Mouse (Mus musculus): ENCODE measurements around the gene Mdc1. TPM values are rescaled to one million over a fixed set of nuclear protein-coding genes. Genes with fewer than 3 reads are reported as not detected.
A peak's percentile ranks its signal among the peaks of the same experiment; 100 is the strongest.
"Not testable (repeated sequence)": the region's sequence is repeated elsewhere in the genome, so short reads cannot be mapped to it uniquely, and the experiment has no call there.

The Mdc1 gene
- polyA plus RNA-seq, 1 experiment from 2014 or later: 22.3 TPM

- H3K4me3 ChIP-seq (replicated peaks): peak overlapping the region; percentile 82
- peak overlapping the region; percentile 99 for H3K27ac ChIP-seq
- WGBS: under 1% methylated on average over 18 of the region's 18 CpGs
- no peak for ATAC-seq (ENCODE audit: low FRiP score)
- peaks cover 43% of the 10 kb centered on the region for H3K36me3 ChIP-seq (replicated peaks)
- no peaks in the 10 kb centered on the region for H3K27me3 ChIP-seq
- no peaks in the 10 kb centered on the region for H3K9me3 ChIP-seq
- H3K4me1 ChIP-seq: peaks cover 41% of the 10 kb centered on the region
- peak overlapping the region; percentile 80 for H3K4me2 ChIP-seq
- H3K9ac ChIP-seq: peak overlapping the region; percentile 99
Measured at GRCm38 (mm10) chr17:35837487-35837886, 3.8 kb upstream of the Mdc1 start.

DNA sequence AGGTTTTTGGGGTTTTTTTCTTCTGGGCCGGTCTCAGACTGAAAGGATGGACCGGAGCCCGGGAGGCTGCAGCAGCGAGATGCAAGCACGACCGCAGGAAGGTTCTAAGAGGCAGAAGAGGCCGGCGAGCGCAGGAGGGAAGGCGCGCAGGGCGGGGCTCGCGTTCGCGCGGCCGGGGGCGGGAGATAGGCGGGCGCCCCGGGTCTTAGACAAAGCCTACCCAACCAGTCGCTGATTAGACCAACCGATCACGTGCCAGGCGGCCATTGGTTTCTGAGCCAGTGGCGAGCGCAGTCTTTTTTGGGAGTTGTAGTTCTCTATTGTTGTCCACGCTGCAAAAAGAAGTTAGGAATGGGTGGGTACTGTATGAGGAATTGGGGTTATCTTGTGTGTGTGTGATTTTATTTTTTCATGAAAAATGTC lies 3.2 kb upstream of the Mdc1 start, which contains the start of gene Tubb5:
TSS of gene Tubb5 (minus strand) at position 185 of the 423 bp plus-strand sequence.
- Histone ChIP-seq H3K27ac (peak within 1 kb of the TSS; percentile 99), H3K9ac (peak within 1 kb of the TSS; percentile 99), H3K4me1 (peaks cover 45% of the 10 kb centered on the region), H3K4me2 (peak within 1 kb of the TSS; percentile 80), H3K36me3 (replicated peaks) (peaks cover 37% of the 10 kb centered on the region), H3K4me3 (replicated peaks) (peak within 1 kb of the TSS; percentile 82), H3K27me3 (no peaks in the 10 kb centered on the region), H3K9me3 (no peaks in the 10 kb centered on the region)
- under 1% methylated on average over 29 of the region's 29 CpGs for WGBS
- ATAC-seq (ENCODE audit: low FRiP score): peak; percentile 81

DNA sequence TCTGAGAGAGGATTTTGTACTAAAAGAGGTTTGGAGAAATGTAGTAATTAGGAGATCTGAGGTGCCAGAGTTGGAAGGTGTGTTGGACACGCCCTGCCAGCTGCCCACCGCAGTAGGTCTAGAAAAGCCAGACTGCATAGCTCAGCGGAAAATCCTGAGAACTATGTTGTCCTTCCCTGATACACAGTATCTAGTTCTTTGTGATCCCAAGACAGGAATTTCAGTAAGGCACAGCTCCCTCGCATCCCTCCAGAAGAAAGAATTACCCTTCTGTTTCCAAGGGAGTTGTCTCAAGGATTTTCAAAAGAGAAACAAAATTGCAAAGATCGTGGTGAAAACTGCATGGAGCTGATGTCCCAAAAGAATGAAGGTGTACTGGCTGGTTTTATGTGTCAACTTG lies 2.7 kb upstream of the Mdc1 start:
- H3K9me3 ChIP-seq: no peaks in the 10 kb centered on the region
- peaks cover 32% of the 10 kb centered on the region for H3K36me3 ChIP-seq (replicated peaks)
- no peaks in the 10 kb centered on the region for H3K27me3 ChIP-seq
- 3% methylated on average over 5 of the region's 5 CpGs for WGBS
- peak overlapping the region; percentile 99 for H3K9ac ChIP-seq
- peak overlapping the region; percentile 82 for H3K4me3 ChIP-seq (replicated peaks)
- peak overlapping the region; percentile 99 for H3K27ac ChIP-seq
- peaks cover 46% of the 10 kb centered on the region for H3K4me1 ChIP-seq
- ATAC-seq (ENCODE audit: low FRiP score): peak; percentile 13; the same call in 1 of the 2 replicates
- peak overlapping the region; percentile 59 for H3K4me2 ChIP-seq

- peak overlapping the region; percentile 99 for H3K27ac ChIP-seq
- 50% methylated on average over 3 of the region's 3 CpGs for WGBS
- ATAC-seq (ENCODE audit: low FRiP score): not testable (repeated sequence)
Measured at GRCm38 (mm10) chr17:35839002-35839401, 2.3 kb upstream of the Mdc1 start.

GRCm38 (mm10) chr17:35840561-35840960 lies 754 bp upstream of the Mdc1 start:
- peaks cover 26% of the 10 kb centered on the region for H3K36me3 ChIP-seq (replicated peaks)
- H3K9ac ChIP-seq: no peak overlapping the region; the same call in 1 of the 2 replicates
- no peak for ATAC-seq (ENCODE audit: low FRiP score)
- H3K27ac ChIP-seq: 0 out of 2 replicates have a peak overlapping the region, but pooled peaks have one; percentile 71
- peak overlapping the region; percentile 41 for H3K4me2 ChIP-seq
- peak overlapping the region; percentile 61 for H3K4me3 ChIP-seq (replicated peaks)
- 60% methylated on average over 14 of the region's 14 CpGs for WGBS
- no peaks in the 10 kb centered on the region for H3K9me3 ChIP-seq
- H3K27me3 ChIP-seq: no peaks in the 10 kb centered on the region
- peaks cover 29% of the 10 kb centered on the region for H3K4me1 ChIP-seq

More at GRCm38 (mm10) chr17:35839002-35839401, 2.3 kb upstream of the Mdc1 start:
- Histone ChIP-seq H3K4me3 (replicated peaks) (peak overlapping the region; percentile 82), H3K9ac (peak overlapping the region; percentile 99), H3K36me3 (replicated peaks) (peaks cover 28% of the 10 kb centered on the region), H3K4me1 (peaks cover 43% of the 10 kb centered on the region), H3K4me2 (peak overlapping the region; percentile 59)
- not testable (repeated sequence) for H3K27me3 ChIP-seq, H3K9me3 ChIP-seq

GRCm38 (mm10) chr17:35842006-35842405 lies 691 bp downstream of the Mdc1 start:
- Histone ChIP-seq H3K4me1 (peaks cover 23% of the 10 kb centered on the region), H3K27me3 (no peaks in the 10 kb centered on the region), H3K9me3 (no peaks in the 10 kb centered on the region), H3K27ac (peak overlapping the region; percentile 86), H3K4me3 (replicated peaks) (peak overlapping the region; percentile 61), H3K36me3 (replicated peaks) (peaks cover 28% of the 10 kb centered on the region), H3K9ac (peak overlapping the region; percentile 64), H3K4me2 (peak overlapping the region; percentile 58)
- 23% methylated on average over 11 of the region's 11 CpGs for WGBS
- no peak for ATAC-seq (ENCODE audit: low FRiP score)

DNA sequence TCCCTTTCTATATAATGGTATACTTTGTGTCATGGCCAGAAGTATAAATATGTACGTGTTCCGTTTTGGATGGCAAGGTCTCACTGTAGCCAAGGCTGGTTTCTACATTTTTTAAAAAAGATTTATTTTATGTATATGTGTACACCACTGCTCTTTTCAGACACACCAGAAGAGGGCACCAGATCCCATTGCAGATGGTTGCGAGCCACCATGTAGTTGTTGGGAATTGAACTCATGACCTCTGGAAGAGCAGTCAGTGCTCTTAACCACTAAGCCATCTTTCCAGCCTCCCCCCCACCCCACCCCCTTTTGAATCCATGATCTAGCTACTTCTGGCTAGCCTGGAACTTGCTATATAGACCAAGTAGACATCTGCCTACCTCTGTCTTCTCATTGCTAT lies 2.2 kb downstream of the Mdc1 start:
- H3K27me3 ChIP-seq: no peaks in the 10 kb centered on the region
- no peak for ATAC-seq (ENCODE audit: low FRiP score)
- H3K9ac ChIP-seq: no peak overlapping the region
- H3K4me2 ChIP-seq: no peak overlapping the region
- WGBS: 96% methylated on average over 3 of the region's 3 CpGs
- no peak overlapping the region for H3K4me3 ChIP-seq (replicated peaks)
- no peaks in the 10 kb centered on the region for H3K9me3 ChIP-seq
- no peak overlapping the region for H3K27ac ChIP-seq
- H3K36me3 ChIP-seq (replicated peaks): peaks cover 43% of the 10 kb centered on the region
- peaks cover 23% of the 10 kb centered on the region for H3K4me1 ChIP-seq

DNA sequence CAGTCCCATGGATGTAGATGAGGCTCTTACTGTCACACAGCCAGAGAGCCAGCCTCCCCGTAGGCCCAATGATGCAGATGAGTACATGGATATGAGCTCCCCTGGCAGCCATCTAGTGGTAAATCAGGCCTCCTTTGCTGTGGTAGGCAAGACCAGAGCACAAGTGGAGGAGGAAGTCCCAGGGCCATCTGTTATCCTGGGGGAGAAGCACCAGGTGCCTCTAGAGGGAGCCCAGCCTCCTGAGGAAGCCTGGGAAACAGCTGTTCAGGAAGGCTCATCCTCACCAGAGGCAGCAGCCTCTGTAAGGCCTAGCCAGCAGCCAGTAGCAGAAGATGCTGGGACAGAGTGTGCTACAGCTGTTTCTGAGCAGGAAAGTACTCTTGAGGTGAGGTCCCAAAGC lies 6.8 kb downstream of the Mdc1 start:
- H3K4me2 ChIP-seq: no peak overlapping the region
- H3K9me3 ChIP-seq: no peaks in the 10 kb centered on the region
- no peak overlapping the region for H3K4me3 ChIP-seq (replicated peaks)
- no peak overlapping the region for H3K9ac ChIP-seq
- H3K27me3 ChIP-seq: no peaks in the 10 kb centered on the region
- 67% methylated on average over 1 of the region's 1 CpGs for WGBS
- H3K36me3 ChIP-seq (replicated peaks): peaks cover 86% of the 10 kb centered on the region
- peaks cover 1% of the 10 kb centered on the region; the same call in 1 of the 2 replicates for H3K4me1 ChIP-seq
- no peak for ATAC-seq (ENCODE audit: low FRiP score)
- no peak overlapping the region for H3K27ac ChIP-seq

DNA sequence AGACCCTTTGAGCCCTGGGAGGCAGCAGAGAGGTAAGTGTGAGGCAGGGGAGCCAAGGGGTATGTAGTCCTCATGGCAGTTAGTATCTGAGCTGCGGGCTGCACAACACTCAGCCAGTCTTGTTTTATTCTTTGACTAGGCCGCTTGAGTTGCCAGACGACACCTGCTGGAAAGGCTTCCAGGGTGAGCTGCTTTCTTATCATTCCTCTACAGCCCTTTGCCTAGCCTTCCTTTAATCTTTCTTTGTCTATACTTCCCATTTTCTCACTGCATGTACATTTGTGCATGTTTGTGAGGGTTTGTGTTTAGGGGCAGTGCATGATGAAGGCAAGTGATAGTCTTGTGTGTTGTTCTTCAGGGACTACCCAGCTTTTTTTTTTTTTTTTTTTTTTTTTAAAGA lies 9.7 kb downstream of the Mdc1 start:
- 82% methylated on average over 3 of the region's 3 CpGs for WGBS

GRCm38 (mm10) chr17:35859371-35859770 lies 18.1 kb downstream of the Mdc1 start:
- Histone ChIP-seq H3K4me3 (replicated peaks) (no peak overlapping the region), H3K9ac (no peak overlapping the region), H3K36me3 (replicated peaks) (peaks cover 30% of the 10 kb centered on the region), H3K27me3 (no peaks in the 10 kb centered on the region), H3K4me1 (peaks cover 15% of the 10 kb centered on the region), H3K9me3 (no peaks in the 10 kb centered on the region), H3K27ac (no peak overlapping the region), H3K4me2 (no peak overlapping the region)
- ATAC-seq (ENCODE audit: low FRiP score): no peak
- WGBS: 96% methylated on average over 1 of the region's 1 CpGs

More for the DNA sequence above, 9.7 kb downstream of the Mdc1 start:
- H3K9me3 ChIP-seq: no peaks in the 10 kb centered on the region
- no peaks in the 10 kb centered on the region for H3K4me1 ChIP-seq
- no peaks in the 10 kb centered on the region for H3K27me3 ChIP-seq
- no peak overlapping the region for H3K4me3 ChIP-seq (replicated peaks)
- H3K9ac ChIP-seq: no peak overlapping the region
- no peak overlapping the region for H3K27ac ChIP-seq
- peaks cover 92% of the 10 kb centered on the region for H3K36me3 ChIP-seq (replicated peaks)
- no peak for ATAC-seq (ENCODE audit: low FRiP score)
- no peak overlapping the region for H3K4me2 ChIP-seq

- Histone ChIP-seq H3K9ac (no peak overlapping the region), H3K4me2 (no peak overlapping the region), H3K4me3 (replicated peaks) (no peak overlapping the region), H3K27ac (no peak overlapping the region), H3K36me3 (replicated peaks) (peaks cover 26% of the 10 kb centered on the region), H3K4me1 (peaks cover 20% of the 10 kb centered on the region), H3K27me3 (no peaks in the 10 kb centered on the region), H3K9me3 (no peaks in the 10 kb centered on the region)
- WGBS: 71% methylated on average over 2 of the region's 2 CpGs
- no peak for ATAC-seq (ENCODE audit: low FRiP score)
Measured at GRCm38 (mm10) chr17:35859835-35860234, 18.5 kb downstream of the Mdc1 start.

- Histone ChIP-seq H3K4me1 (peaks cover 26% of the 10 kb centered on the region), H3K9me3 (no peaks in the 10 kb centered on the region), H3K4me3 (replicated peaks) (peak overlapping the region; percentile 52), H3K27me3 (no peaks in the 10 kb centered on the region), H3K4me2 (peak overlapping the region; percentile 62), H3K36me3 (replicated peaks) (peaks cover 21% of the 10 kb centered on the region), H3K9ac (peak overlapping the region; percentile 65), H3K27ac (peak overlapping the region; percentile 91)
- peak; percentile 0; the same call in 1 of the 2 replicates for ATAC-seq (ENCODE audit: low FRiP score)
- whole genome bisulfite sequencing: 5% methylated on average over 12 of the region's 12 CpGs
Measured at GRCm38 (mm10) chr17:35860831-35861197, 19.5 kb downstream of the Mdc1 start.

- peak within 1 kb of the TSS; percentile 91 for H3K27ac ChIP-seq
- peak within 1 kb of the TSS; percentile 52 for H3K4me3 ChIP-seq (replicated peaks)
- peak within 1 kb of the TSS; percentile 62 for H3K4me2 ChIP-seq
- peaks cover 20% of the 10 kb centered on the region for H3K36me3 ChIP-seq (replicated peaks)
- peaks cover 26% of the 10 kb centered on the region for H3K4me1 ChIP-seq
- no peaks in the 10 kb centered on the region for H3K9me3 ChIP-seq
- peak within 1 kb of the TSS; percentile 65 for H3K9ac ChIP-seq
- H3K27me3 ChIP-seq: no peaks in the 10 kb centered on the region
- ATAC-seq (ENCODE audit: low FRiP score): peak; percentile 92
- under 1% methylated on average over 47 of the region's 47 CpGs for WGBS
Measured at GRCm38 (mm10) chr17:35861198-35861857, 20.0 kb downstream of the Mdc1 start, which contains the start of gene Nrm. TSS of gene Nrm (plus strand) at chr17:35861318.

All from forebrain, embryonic 12.5 days (tissue).